In the genomic region with DNA sequence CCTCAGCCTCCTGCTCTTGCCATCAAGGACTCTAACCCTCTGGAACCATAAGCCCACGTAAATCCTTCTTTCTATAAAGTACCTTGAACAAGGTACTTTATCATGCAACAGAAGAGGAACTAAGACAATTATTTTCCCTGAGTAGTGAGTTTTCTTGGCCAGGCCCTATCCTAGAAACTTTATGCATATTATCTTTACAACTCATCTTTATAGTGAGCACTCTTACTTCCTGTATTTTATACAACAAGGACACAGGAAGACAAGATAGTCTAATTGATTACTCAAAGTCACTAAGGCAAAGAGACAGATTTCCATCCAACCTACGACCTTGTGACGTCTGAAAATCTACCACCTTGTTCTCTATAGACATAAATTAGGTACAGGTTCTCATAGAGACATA, we compare ENCODE assay signal across 21 mouse cellular contexts. TPM values are rescaled to one million over a fixed set of nuclear protein-coding genes. Genes with fewer than 3 reads are reported as not detected.
"Had no signal": no experiment of that assay in that cellular context is flagged by ENCODE, and none has a peak within 500 bp of the region (broad histone marks: within the 10 kb centered on the region; RNA-seq: fewer than 3 reads in every experiment).

No protein-coding gene starts in this region.

- H3K27ac ChIP-seq: neural tube, embryonic 13.5 days; neural tube, embryonic 15.5 days; stomach, embryonic 15.5 days; stomach, postnatal 0 days had no signal

- DNase-seq: retina, postnatal 1 day; right cerebral cortex, adult 18-20 months; right cerebral cortex, postnatal 14 days; right cerebral cortex, postnatal 25 days; right cerebral cortex, postnatal 4 days; spleen, adult 18-20 months; thymus, adult 18-20 months; thymus, adult 2 months; thymus, postnatal 14 days; thymus, postnatal 25 days; thymus, postnatal 36 days; thymus, postnatal 4 days had no signal

- H3K9ac ChIP-seq: neural tube, embryonic 13.5 days; neural tube, embryonic 15.5 days; stomach, embryonic 15.5 days had no signal

- H3K27me3 ChIP-seq: neural tube, embryonic 13.5 days; neural tube, embryonic 15.5 days; stomach, embryonic 15.5 days had no signal

- H3K4me2 ChIP-seq: neural tube, embryonic 13.5 days; neural tube, embryonic 15.5 days; stomach, embryonic 15.5 days had no signal

- H3K9me3 ChIP-seq: neural tube, embryonic 13.5 days; neural tube, embryonic 15.5 days; stomach, embryonic 15.5 days had no signal

- H3K4me3 ChIP-seq: neural tube, embryonic 13.5 days; neural tube, embryonic 15.5 days; stomach, embryonic 15.5 days had no signal

- H3K4me1 ChIP-seq: neural tube, embryonic 13.5 days; stomach, embryonic 15.5 days had no signal

RNA-seq across cellular contexts. Expression of gene Gm20379, which starts 34.0 kb away (rescaled TPM):
- total RNA-seq: neutrophil, adult 5-6 weeks had no signal
- polyA plus RNA-seq: small intestine, adult 2 months; spleen, adult 2 months; testis, adult 2 months; thymus, adult 2 months; urinary bladder, adult 2 months had no signal
